26 mouse cellular contexts compared by ENCODE assay signal in genomic region chr14:109176602-109177179, GRCm38 (mm10).
"Had no signal": no experiment of that assay in that cellular context is flagged by ENCODE, and none has a peak within 500 bp of the region (broad histone marks: within the 10 kb centered on the region; RNA-seq: fewer than 3 reads in every experiment).

No protein-coding gene starts in this region.

- DNase-seq: gastrocnemius, postnatal 14 days; gastrocnemius, postnatal 36 days; heart, adult 11 months; heart, adult 2 months; heart, postnatal 10 days; heart, postnatal 4 days; kidney, adult 18-20 months; kidney, adult 8-10 months; kidney, postnatal 10 days; kidney, postnatal 25 days; kidney, postnatal 4 days had no signal

- H3K36me3 ChIP-seq: heart, embryonic 10.5 days; heart, embryonic 12.5 days; hindbrain, embryonic 10.5 days; hindbrain, embryonic 12.5 days; intestine, embryonic 15.5 days; limb, embryonic 13.5 days; limb, embryonic 15.5 days; liver, embryonic 12.5 days had no signal

- H3K9me3 ChIP-seq: heart, embryonic 10.5 days; heart, embryonic 12.5 days; hindbrain, embryonic 10.5 days; hindbrain, embryonic 12.5 days; intestine, embryonic 15.5 days; limb, embryonic 13.5 days; limb, embryonic 15.5 days; liver, embryonic 12.5 days had no signal

- H3K9ac ChIP-seq: heart, embryonic 12.5 days; hindbrain, embryonic 12.5 days; hindbrain, embryonic 14.5 days; intestine, embryonic 15.5 days; limb, embryonic 13.5 days; limb, embryonic 15.5 days; liver, embryonic 12.5 days; liver, embryonic 14.5 days had no signal

- H3K27me3 ChIP-seq: heart, embryonic 12.5 days; hindbrain, embryonic 12.5 days; intestine, embryonic 15.5 days; limb, embryonic 13.5 days; limb, embryonic 15.5 days; liver, embryonic 12.5 days had no signal

- H3K4me1 ChIP-seq: heart, embryonic 10.5 days; heart, embryonic 12.5 days; hindbrain, embryonic 10.5 days; hindbrain, embryonic 12.5 days; intestine, embryonic 15.5 days; limb, embryonic 13.5 days; limb, embryonic 15.5 days; liver, embryonic 12.5 days had no signal

- H3K4me3 ChIP-seq: heart, adult 2 months; heart, embryonic 10.5 days; heart, embryonic 12.5 days; hindbrain, embryonic 10.5 days; hindbrain, embryonic 12.5 days; intestine, embryonic 15.5 days; layer of hippocampus, adult 2 months; left cerebral cortex, adult 2 months; limb, embryonic 13.5 days; limb, embryonic 15.5 days; liver, embryonic 12.5 days had no signal

- H3K4me2 ChIP-seq: heart, embryonic 12.5 days; hindbrain, embryonic 12.5 days; hindbrain, embryonic 14.5 days; intestine, embryonic 15.5 days; limb, embryonic 13.5 days; limb, embryonic 15.5 days; liver, embryonic 12.5 days had no signal

- ATAC-seq: hindbrain, embryonic 16.5 days; inflammation-experienced regulatory T-cells, adult 6 months; intestine, embryonic 15.5 days; intestine, postnatal 0 days; liver, embryonic 12.5 days had no signal

- H3K27ac ChIP-seq: heart, adult 2 months; heart, embryonic 10.5 days; hindbrain, embryonic 10.5 days; hindbrain, embryonic 12.5 days; hindbrain, embryonic 14.5 days; intestine, embryonic 15.5 days; layer of hippocampus, adult 2 months; left cerebral cortex, adult 2 months; limb, embryonic 13.5 days; limb, embryonic 15.5 days; liver, embryonic 12.5 days; liver, embryonic 14.5 days had no signal
